Mouse (Mus musculus) intestine, postnatal 0 days (tissue): ENCODE data around the gene Klc1. TPM values are rescaled to one million over a fixed set of nuclear protein-coding genes. Genes with fewer than 3 reads are reported as not detected.

ENCODE experiments used
- ATAC-seq: fragments of 200-750 bp; cut with Nextera tagmentation; 2 replicates; pipeline ENCODE4 v1.8.0; 2017; ENCODE audit warnings: mild to moderate bottlenecking, moderate TSS enrichment, moderate library complexity
- H3K27ac ChIP-seq: fragments of 300-500 bp; sonication (generic); 2 replicates; pipeline ENCODE4 v1.5.1; 2014; ENCODE audit warnings: mild to moderate bottlenecking, low read depth, low read length, moderate library complexity
- H3K27me3 ChIP-seq: fragments of 300-500 bp; sonication (generic); replicated peaks from 2 replicates; pipeline ENCODE4 v1.6.1; 2014; ENCODE audit warnings: low read length, mixed read lengths; ENCODE audit not compliant: control insufficient read depth, insufficient read depth
- H3K36me3 ChIP-seq: fragments of 300-500 bp; sonication (generic); 2 replicates; pipeline ENCODE4 v1.6.1; 2014; ENCODE audit warnings: mild to moderate bottlenecking, moderate library complexity; ENCODE audit not compliant: control insufficient read depth, insufficient read depth
- H3K4me1 ChIP-seq: fragments of 300-500 bp; sonication (generic); replicated peaks from 2 replicates; pipeline ENCODE4 v1.6.1; 2014; ENCODE audit warnings: antibody characterized with exemption, low read length, mixed read lengths; ENCODE audit not compliant: control insufficient read depth, insufficient read depth
- H3K4me2 ChIP-seq: fragments of 300-500 bp; sonication (generic); replicated peaks from 2 replicates; pipeline ENCODE4 v1.6.1; 2014; ENCODE audit warnings: low read depth, mild to moderate bottlenecking, moderate library complexity
- H3K4me3 ChIP-seq: fragments of 300-500 bp; sonication (generic); 2 replicates; pipeline ENCODE4 v1.5.1; 2014; ENCODE audit warnings: low read depth, low read length
- H3K9ac ChIP-seq: fragments of 300-500 bp; sonication (generic); 2 replicates; pipeline ENCODE4 v1.6.1; 2014; ENCODE audit warnings: mild to moderate bottlenecking, low read depth, low read length
- H3K9me3 ChIP-seq: fragments of 300-500 bp; sonication (generic); 2 replicates; pipeline ENCODE4 v1.6.1; 2016; ENCODE audit warnings: mixed run types; ENCODE audit not compliant: control insufficient read depth
- CTCF ChIP-seq: sonication (generic); IDR thresholded peaks from 2 replicates; pipeline ENCODE4 v1.5.1; 2016; ENCODE audit warnings: low read depth, mild to moderate bottlenecking, control low read depth, antibody characterized with exemption, moderate library complexity
- WGBS: fragments of 180-500 bp; shearing (Covaris S2); extraction: QIAGEN DNeasy Blood & Tissue Kit; methylation state at CpG from one replicate; pipeline ENCODE4 v1.1.7; 2014; 5-methylcytosine and 5-hydroxymethylcytosine counted together
- polyA plus RNA-seq: library from polyadenylated mRNA; unstranded; fragments of >200 nt; fragmentation: Nextera tagmentation; extraction: Ambion mirVana; gene quantifications from 2 replicates; pipeline ENCODE4 v1.2.1, GENCODE M21; 2015

Klc1 gene
- polyA plus RNA-seq, 1 experiment from 2014 or later, result 42.9 TPM

DNA sequence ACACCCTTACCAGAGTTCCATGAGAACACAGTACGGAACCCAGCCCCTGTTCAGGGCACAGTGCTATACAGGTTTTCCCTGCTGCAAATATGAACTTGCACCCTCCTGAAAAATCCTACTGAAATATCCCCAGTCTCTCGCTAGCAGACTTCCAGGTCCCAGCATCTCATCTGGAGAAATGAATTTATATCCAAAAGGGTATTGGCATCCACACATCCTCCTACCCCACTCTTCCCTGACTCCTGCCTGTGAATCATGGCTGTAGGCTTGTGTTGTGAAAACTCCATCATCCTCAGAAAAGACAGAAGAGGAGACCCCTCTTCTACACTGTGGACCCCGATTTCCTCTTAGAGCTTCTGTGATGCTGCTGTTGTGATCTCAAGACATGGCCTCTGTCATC lies 7.9 kb upstream of the Klc1 start:
- H3K9ac ChIP-seq, result no peak overlapping the region
- H3K4me3 ChIP-seq, result no peak overlapping the region
- no peak overlapping the region for H3K4me2 ChIP-seq
- no peaks in the 10 kb centered on the region for H3K36me3 ChIP-seq
- no peaks in the 10 kb centered on the region for H3K27me3 ChIP-seq
- H3K27ac ChIP-seq, result no peak overlapping the region
- ATAC-seq, result no peak
- 0 out of 2 replicates have a peak, but pooled peaks cover 4% of the 10 kb centered on the region for H3K4me1 ChIP-seq
- TF ChIP-seq CTCF, result no peak
- 92% methylated on average over 3 of the region's 3 CpGs for WGBS
- H3K9me3 ChIP-seq, result no peaks in the 10 kb centered on the region

GRCm38 (mm10) chr12:111752491-111752890 lies 6.2 kb upstream of the Klc1 start:
- no peak overlapping the region for H3K4me2 ChIP-seq
- TF ChIP-seq CTCF, result no peak
- no peak for ATAC-seq
- H3K27me3 ChIP-seq, result no peaks in the 10 kb centered on the region
- no peak overlapping the region for H3K27ac ChIP-seq
- H3K4me1 ChIP-seq, result 0 out of 2 replicates have a peak, but pooled peaks cover 4% of the 10 kb centered on the region
- WGBS, result 88% methylated on average over 6 of the region's 6 CpGs
- H3K4me3 ChIP-seq, result no peak overlapping the region
- no peak overlapping the region for H3K9ac ChIP-seq
- no peaks in the 10 kb centered on the region for H3K36me3 ChIP-seq
- H3K9me3 ChIP-seq, result no peaks in the 10 kb centered on the region

GRCm38 (mm10) chr12:111753347-111753746 lies 5.3 kb upstream of the Klc1 start:
- ATAC-seq, result no peak
- no peak overlapping the region for H3K27ac ChIP-seq
- no peak for TF ChIP-seq CTCF
- H3K9me3 ChIP-seq, result no peaks in the 10 kb centered on the region
- H3K36me3 ChIP-seq, result no peaks in the 10 kb centered on the region
- no peak overlapping the region for H3K4me3 ChIP-seq
- H3K9ac ChIP-seq, result no peak overlapping the region
- 49% methylated on average over 9 of the region's 9 CpGs for WGBS
- no peaks in the 10 kb centered on the region for H3K27me3 ChIP-seq
- H3K4me2 ChIP-seq, result no peak overlapping the region
- H3K4me1 ChIP-seq, result peaks cover 4% of the 10 kb centered on the region; the same call in 1 of the 2 replicates

DNA sequence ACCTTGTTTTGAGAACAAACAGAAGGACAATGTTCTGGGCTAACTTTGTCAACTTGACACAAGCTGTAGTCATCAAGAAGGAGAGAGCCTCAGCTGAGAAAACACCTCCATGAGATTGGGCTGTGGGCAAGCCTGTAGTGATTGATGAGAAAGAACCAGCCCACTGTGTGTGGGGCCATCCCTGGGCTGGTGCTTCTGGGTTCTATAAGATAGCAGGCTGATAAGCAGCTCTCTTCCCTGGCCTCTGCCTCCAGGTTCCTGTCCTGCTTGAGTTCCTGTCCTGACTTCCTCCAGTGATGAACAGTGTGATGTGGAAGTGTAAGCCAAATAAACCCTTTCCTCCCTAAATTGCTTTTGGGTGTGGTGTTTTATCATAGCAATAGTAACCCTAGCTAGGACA lies 3.9 kb upstream of the Klc1 start:
- no peaks in the 10 kb centered on the region for H3K36me3 ChIP-seq
- H3K27ac ChIP-seq, result no peak overlapping the region
- no peak for TF ChIP-seq CTCF
- H3K9me3 ChIP-seq, result no peaks in the 10 kb centered on the region
- peaks cover 4% of the 10 kb centered on the region; the same call in 1 of the 2 replicates for H3K4me1 ChIP-seq
- H3K9ac ChIP-seq, result no peak overlapping the region
- no peak overlapping the region for H3K4me2 ChIP-seq
- H3K4me3 ChIP-seq, result no peak overlapping the region
- H3K27me3 ChIP-seq, result no peaks in the 10 kb centered on the region
- ATAC-seq, result no peak

DNA sequence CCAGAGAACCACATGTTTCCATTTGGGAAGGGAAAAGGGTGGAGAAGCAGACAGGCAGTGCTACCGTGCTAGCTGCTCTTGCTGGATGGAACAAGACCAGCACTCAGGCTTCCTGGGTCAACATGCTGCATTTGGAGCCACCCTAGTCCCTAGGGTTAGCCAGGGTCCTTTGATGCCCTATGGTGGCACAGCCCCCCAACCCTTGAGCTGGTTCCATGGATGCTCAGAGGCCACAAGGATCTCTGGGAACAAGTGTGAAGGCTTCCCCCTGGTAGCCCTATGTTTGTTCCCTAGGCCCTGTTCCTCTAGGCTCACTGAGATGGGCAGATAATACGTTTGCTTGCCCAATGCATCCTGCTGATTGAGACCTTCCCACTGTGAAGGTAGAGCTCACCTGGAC lies 3.4 kb upstream of the Klc1 start:
- Histone ChIP-seq H3K36me3 (no peaks in the 10 kb centered on the region), H3K27ac (no peak overlapping the region), H3K9ac (no peak overlapping the region), H3K27me3 (no peaks in the 10 kb centered on the region), H3K4me2 (no peak overlapping the region), H3K4me3 (no peak overlapping the region), H3K4me1 (peaks cover 4% of the 10 kb centered on the region; the same call in 1 of the 2 replicates), H3K9me3 (no peaks in the 10 kb centered on the region)
- WGBS, result 58% methylated on average over 2 of the region's 2 CpGs
- ATAC-seq, result no peak
- TF ChIP-seq CTCF, result no peak

DNA sequence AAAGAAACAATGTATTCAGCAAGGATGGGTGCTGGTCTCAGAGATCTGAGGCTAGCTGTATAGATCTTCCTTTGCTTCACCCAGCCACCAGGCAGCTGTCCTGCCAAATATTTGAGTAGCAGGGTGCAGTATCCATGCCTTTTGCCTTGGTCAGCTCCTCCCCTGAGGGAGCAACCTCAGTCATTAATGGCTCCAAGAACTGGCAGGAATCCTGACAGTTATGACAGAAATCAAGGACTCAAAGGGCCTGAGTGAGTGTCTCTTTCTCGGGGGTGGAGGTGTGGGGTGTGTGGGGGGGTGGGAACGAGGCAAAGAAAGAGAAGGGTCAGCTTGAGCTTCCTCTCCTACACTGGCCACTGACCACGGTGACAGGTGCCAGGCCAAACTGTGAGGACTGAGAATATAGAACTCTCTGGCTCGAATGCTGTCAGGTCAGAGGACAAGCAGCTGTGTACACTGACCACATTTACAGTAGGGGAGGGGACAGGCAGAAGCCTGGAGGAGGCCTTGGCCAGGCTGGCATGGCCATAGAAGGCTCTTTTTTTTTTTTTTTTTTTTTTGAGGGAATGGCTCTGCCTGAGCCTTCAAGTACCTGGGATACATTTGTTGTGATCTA lies 2.5 kb upstream of the Klc1 start:
- H3K36me3 ChIP-seq, result no peaks in the 10 kb centered on the region
- 46% methylated on average over 4 of the region's 4 CpGs for WGBS

DNA sequence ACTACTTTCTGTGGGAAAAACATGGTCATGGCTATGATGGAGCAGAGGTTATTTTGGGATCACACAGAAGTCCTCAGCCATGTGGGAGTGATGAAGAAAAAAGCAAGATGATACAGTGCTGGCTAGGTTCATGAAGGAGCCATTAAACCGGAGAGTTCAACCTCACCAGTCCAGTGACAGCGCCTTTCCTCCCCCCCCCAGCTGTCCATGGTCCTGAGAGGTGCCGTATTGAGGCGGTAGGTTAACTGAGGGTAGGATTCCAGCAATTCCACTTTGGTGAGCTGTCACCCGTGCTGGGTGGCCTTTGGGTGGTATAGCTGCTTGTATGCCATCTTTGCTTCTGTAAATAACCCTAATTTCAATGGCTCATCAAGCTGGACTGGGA lies 2.0 kb upstream of the Klc1 start:
- peaks cover 4% of the 10 kb centered on the region; the same call in 1 of the 2 replicates for H3K4me1 ChIP-seq
- TF ChIP-seq CTCF, result no peak
- no peak for ATAC-seq
- H3K9me3 ChIP-seq, result no peaks in the 10 kb centered on the region
- no peaks in the 10 kb centered on the region for H3K27me3 ChIP-seq
- no peak overlapping the region for H3K4me2 ChIP-seq
- H3K36me3 ChIP-seq, result no peaks in the 10 kb centered on the region
- no peak overlapping the region for H3K27ac ChIP-seq
- no peak overlapping the region for H3K9ac ChIP-seq
- no peak overlapping the region for H3K4me3 ChIP-seq
- 25% methylated on average over 5 of the region's 5 CpGs for WGBS

More for the DNA sequence above, 2.5 kb upstream of the Klc1 start:
- Histone ChIP-seq H3K9ac (no peak overlapping the region), H3K4me2 (no peak overlapping the region), H3K27ac (no peak overlapping the region), H3K4me1 (peaks cover 4% of the 10 kb centered on the region; the same call in 1 of the 2 replicates), H3K27me3 (no peaks in the 10 kb centered on the region), H3K4me3 (no peak overlapping the region), H3K9me3 (no peaks in the 10 kb centered on the region)
- ATAC-seq, result no peak
- TF ChIP-seq CTCF, result no peak
